Mouse (Mus musculus): ENCODE results near the gene Greb1. TPM values are rescaled to one million over a fixed set of nuclear protein-coding genes. Genes with fewer than 3 reads are reported as not detected.

The Greb1 gene
- polyA plus RNA-seq, 1 experiment = 1.4 TPM

- Histone ChIP-seq H3K4me1 (ENCODE audit: control insufficient read depth, insufficient read depth, low read length) (no peaks in the 10 kb centered on the region), H3K27ac (ENCODE audit: insufficient read depth, low read length) (no peak overlapping the region), H3K4me3 (replicated peaks; ENCODE audit: insufficient read depth, low read depth, low read length) (no peak overlapping the region), H3K27me3 (ENCODE audit: control insufficient read depth, insufficient read depth, low read length) (no peaks in the 10 kb centered on the region)
- TF ChIP-seq CTCF (IDR thresholded peaks at IDR 0.05; ENCODE audit: borderline replicate concordance, insufficient read depth, low read depth, low read length) (no peak), POLR2A (IDR thresholded peaks at IDR 0.05; ENCODE audit: borderline replicate concordance, insufficient read depth, low read length) (no peak)
- WGBS = 34% methylated on average over 4 of the region's 4 CpGs
- no peak for DNase-seq
Observed at GRCm38 (mm10) chr12:16789756-16790155, 10.9 kb downstream of the Greb1 start.

DNA sequence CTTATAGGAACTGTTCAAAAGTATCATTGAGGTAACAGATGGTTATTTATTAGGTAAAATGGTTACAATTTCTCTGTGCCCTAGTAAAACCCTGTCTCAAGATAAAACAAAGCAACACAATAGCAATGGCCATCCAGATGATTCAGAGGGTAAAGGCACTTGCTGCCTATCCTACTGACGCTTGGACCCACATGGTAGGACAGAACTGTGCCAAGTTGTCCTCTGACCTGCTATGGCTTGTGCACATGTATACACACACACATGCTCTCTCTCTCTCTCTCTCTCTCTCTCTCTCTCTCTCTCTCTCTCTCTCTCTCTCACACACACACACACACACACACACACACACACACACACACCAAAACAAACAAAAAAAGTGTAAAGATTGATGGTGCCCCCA is 11.5 kb downstream of the Greb1 start:
- no peak for TF ChIP-seq POLR2A (IDR thresholded peaks at IDR 0.05; ENCODE audit: borderline replicate concordance, insufficient read depth, low read length)
- no peak for TF ChIP-seq CTCF (IDR thresholded peaks at IDR 0.05; ENCODE audit: borderline replicate concordance, insufficient read depth, low read depth, low read length)
- DNase-seq = no peak
- Histone ChIP-seq H3K4me1 (ENCODE audit: control insufficient read depth, insufficient read depth, low read length) (no peaks in the 10 kb centered on the region), H3K4me3 (replicated peaks; ENCODE audit: insufficient read depth, low read depth, low read length) (no peak overlapping the region), H3K27me3 (ENCODE audit: control insufficient read depth, insufficient read depth, low read length) (no peaks in the 10 kb centered on the region), H3K27ac (ENCODE audit: insufficient read depth, low read length) (no peak overlapping the region)
- WGBS = 27% methylated on average over 1 of the region's 1 CpGs

- Histone ChIP-seq H3K4me1 (ENCODE audit: control insufficient read depth, insufficient read depth, low read length) (no peaks in the 10 kb centered on the region), H3K27ac (ENCODE audit: insufficient read depth, low read length) (no peak overlapping the region), H3K4me3 (replicated peaks; ENCODE audit: insufficient read depth, low read depth, low read length) (no peak overlapping the region), H3K27me3 (ENCODE audit: control insufficient read depth, insufficient read depth, low read length) (no peaks in the 10 kb centered on the region)
- TF ChIP-seq POLR2A (IDR thresholded peaks at IDR 0.05; ENCODE audit: borderline replicate concordance, insufficient read depth, low read length) = no peak
- no peak for TF ChIP-seq CTCF (IDR thresholded peaks at IDR 0.05; ENCODE audit: borderline replicate concordance, insufficient read depth, low read depth, low read length)
- WGBS = 59% methylated on average over 2 of the region's 2 CpGs
- DNase-seq = no peak
Observed at GRCm38 (mm10) chr12:16788600-16788999, 12.1 kb downstream of the Greb1 start.

DNA sequence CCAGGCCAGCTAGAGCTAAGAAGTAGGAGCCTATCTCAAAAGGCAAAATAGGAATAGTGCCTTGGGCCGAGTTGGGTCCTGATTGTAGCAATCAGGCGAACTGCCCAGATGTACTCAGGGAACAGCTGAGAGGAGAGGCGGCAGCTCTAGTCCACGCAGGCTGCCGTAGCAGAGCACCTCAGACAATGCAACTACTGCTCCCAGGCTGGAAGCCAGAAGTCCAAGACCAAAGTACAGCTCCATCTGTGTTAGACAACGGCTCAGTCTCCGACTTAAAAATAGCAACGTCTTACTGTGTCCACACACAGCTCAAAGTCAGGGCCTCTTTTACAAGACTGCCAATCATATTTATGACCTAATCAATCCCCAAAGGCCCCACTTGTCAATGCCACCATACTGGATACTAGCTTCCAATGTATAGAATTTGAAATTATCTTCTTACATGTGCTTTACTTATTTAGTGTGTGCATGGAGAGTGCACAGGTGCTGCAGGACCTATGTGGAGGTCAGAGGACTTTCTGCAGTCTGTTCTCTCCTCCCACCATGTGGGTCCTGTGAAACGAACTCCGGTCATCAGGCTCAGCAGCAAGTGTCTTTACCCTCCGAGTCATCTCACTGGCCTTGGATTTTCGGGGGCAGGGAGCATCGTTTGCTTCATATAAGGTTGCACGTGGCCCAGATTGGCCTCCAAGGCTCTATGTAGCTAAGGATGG is 19.5 kb downstream of the Greb1 start:
- no peak for DNase-seq
- TF ChIP-seq POLR2A (IDR thresholded peaks at IDR 0.05; ENCODE audit: borderline replicate concordance, insufficient read depth, low read length) = no peak
- TF ChIP-seq CTCF (IDR thresholded peaks at IDR 0.05; ENCODE audit: borderline replicate concordance, insufficient read depth, low read depth, low read length) = no peak
- Histone ChIP-seq H3K4me3 (replicated peaks; ENCODE audit: insufficient read depth, low read depth, low read length) (no peak overlapping the region), H3K27ac (ENCODE audit: insufficient read depth, low read length) (no peak overlapping the region), H3K27me3 (ENCODE audit: control insufficient read depth, insufficient read depth, low read length) (no peaks in the 10 kb centered on the region), H3K4me1 (ENCODE audit: control insufficient read depth, insufficient read depth, low read length) (no peaks in the 10 kb centered on the region)
- 62% methylated on average over 14 of the region's 14 CpGs for WGBS

DNA sequence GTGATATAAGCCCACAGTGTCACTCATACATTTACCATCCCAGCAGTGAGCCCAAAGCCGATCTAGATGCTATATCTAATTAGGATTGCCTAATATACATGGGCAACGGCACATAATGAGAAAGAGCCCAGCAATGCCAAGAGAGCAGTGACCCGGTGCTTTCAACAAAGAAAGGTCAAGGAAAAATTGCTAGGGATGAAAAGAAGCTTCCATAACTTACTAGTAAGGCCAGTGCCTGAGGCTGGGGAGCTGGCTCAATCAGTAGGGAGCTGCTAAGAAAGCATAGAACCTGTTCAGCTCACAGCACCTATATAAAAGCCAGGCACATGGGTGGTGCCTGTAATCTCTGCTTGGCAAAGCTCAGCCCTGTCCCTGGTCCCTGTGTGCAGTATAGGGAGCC is 20.4 kb downstream of the Greb1 start:
- Histone ChIP-seq H3K4me1 (ENCODE audit: control insufficient read depth, insufficient read depth, low read length) (no peaks in the 10 kb centered on the region), H3K27ac (ENCODE audit: insufficient read depth, low read length) (no peak overlapping the region), H3K27me3 (ENCODE audit: control insufficient read depth, insufficient read depth, low read length) (no peaks in the 10 kb centered on the region), H3K4me3 (replicated peaks; ENCODE audit: insufficient read depth, low read depth, low read length) (no peak overlapping the region)
- TF ChIP-seq POLR2A (IDR thresholded peaks at IDR 0.05; ENCODE audit: borderline replicate concordance, insufficient read depth, low read length) = no peak
- no peak for TF ChIP-seq CTCF (IDR thresholded peaks at IDR 0.05; ENCODE audit: borderline replicate concordance, insufficient read depth, low read depth, low read length)
- 47% methylated on average over 3 of the region's 3 CpGs for WGBS
- DNase-seq = no peak

- Histone ChIP-seq H3K27ac (ENCODE audit: insufficient read depth, low read length) (no peak overlapping the region), H3K4me1 (ENCODE audit: control insufficient read depth, insufficient read depth, low read length) (no peaks in the 10 kb centered on the region), H3K27me3 (ENCODE audit: control insufficient read depth, insufficient read depth, low read length) (no peaks in the 10 kb centered on the region), H3K4me3 (replicated peaks; ENCODE audit: insufficient read depth, low read depth, low read length) (no peak overlapping the region)
- 71% methylated on average over 2 of the region's 2 CpGs for WGBS
- TF ChIP-seq CTCF (IDR thresholded peaks at IDR 0.05; ENCODE audit: borderline replicate concordance, insufficient read depth, low read depth, low read length) = no peak
- TF ChIP-seq POLR2A (IDR thresholded peaks at IDR 0.05; ENCODE audit: borderline replicate concordance, insufficient read depth, low read length) = no peak
- DNase-seq = no peak
Observed at GRCm38 (mm10) chr12:16779165-16779564, 21.5 kb downstream of the Greb1 start.

- H3K27me3 ChIP-seq (ENCODE audit: control insufficient read depth, insufficient read depth, low read length) = no peaks in the 10 kb centered on the region
- H3K27ac ChIP-seq (ENCODE audit: insufficient read depth, low read length) = no peak overlapping the region
- DNase-seq = no peak
- WGBS = 77% methylated on average over 5 of the region's 5 CpGs
- no peak overlapping the region for H3K4me3 ChIP-seq (replicated peaks; ENCODE audit: insufficient read depth, low read depth, low read length)
- no peak for TF ChIP-seq POLR2A (IDR thresholded peaks at IDR 0.05; ENCODE audit: borderline replicate concordance, insufficient read depth, low read length)
- no peak for TF ChIP-seq CTCF (IDR thresholded peaks at IDR 0.05; ENCODE audit: borderline replicate concordance, insufficient read depth, low read depth, low read length)
- H3K4me1 ChIP-seq (ENCODE audit: control insufficient read depth, insufficient read depth, low read length) = no peaks in the 10 kb centered on the region
Observed at GRCm38 (mm10) chr12:16778523-16778922, 22.2 kb downstream of the Greb1 start.

DNA sequence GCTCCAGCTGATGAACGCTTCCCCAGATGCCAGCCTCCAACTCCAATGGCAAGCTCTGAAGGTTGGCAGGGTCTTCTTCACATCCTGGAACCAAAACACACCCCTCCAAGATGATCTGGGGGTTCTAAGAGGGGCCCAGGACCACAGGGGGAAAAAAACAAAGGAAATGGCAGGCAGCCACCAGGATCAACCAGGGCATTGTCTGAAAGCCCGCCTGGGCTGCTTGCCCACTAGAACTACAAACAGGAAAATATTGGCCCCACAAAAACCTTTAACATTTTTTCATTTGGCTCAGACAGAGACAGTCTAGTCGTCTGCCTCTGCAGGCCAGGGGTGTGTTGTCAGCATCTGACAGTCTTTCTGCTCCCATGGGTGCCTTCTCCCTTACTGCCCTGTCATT is 25.3 kb downstream of the Greb1 start:
- H3K27ac ChIP-seq (ENCODE audit: insufficient read depth, low read length) = no peak overlapping the region
- H3K27me3 ChIP-seq (ENCODE audit: control insufficient read depth, insufficient read depth, low read length) = no peaks in the 10 kb centered on the region
- no peak for DNase-seq
- no peak overlapping the region for H3K4me3 ChIP-seq (replicated peaks; ENCODE audit: insufficient read depth, low read depth, low read length)
- TF ChIP-seq CTCF (IDR thresholded peaks at IDR 0.05; ENCODE audit: borderline replicate concordance, insufficient read depth, low read depth, low read length) = no peak
- no peak for TF ChIP-seq POLR2A (IDR thresholded peaks at IDR 0.05; ENCODE audit: borderline replicate concordance, insufficient read depth, low read length)
- 29% methylated on average over 3 of the region's 3 CpGs for WGBS
- no peaks in the 10 kb centered on the region for H3K4me1 ChIP-seq (ENCODE audit: control insufficient read depth, insufficient read depth, low read length)
